Mouse (Mus musculus) neural tube, embryonic 13.5 days (tissue): ENCODE measurements at regions not wholly inside any gene's neighbourhood (a gene's known extent, or its start where the extent isn't known, plus 50 kb on each side); places are given as distances from the start of the nearest gene placed in this dataset.

Experiments used
- ATAC-seq: fragments of 200-750 bp; cut with Nextera tagmentation; 2 replicates; pipeline ENCODE4 v1.8.0; 2017; ENCODE audit warnings: low read depth, mild to moderate bottlenecking, moderate TSS enrichment, moderate library complexity
- H3K27ac ChIP-seq: fragments of 300-500 bp; sonication (generic); replicated peaks from 2 replicates; pipeline ENCODE4 v1.5.1; 2015; ENCODE audit warnings: moderate library complexity, mild to moderate bottlenecking, inconsistent platforms
- H3K27me3 ChIP-seq: fragments of 300-500 bp; sonication (generic); 2 replicates; pipeline ENCODE4 v1.6.1; 2015; ENCODE audit warnings: mild to moderate bottlenecking, inconsistent platforms
- H3K36me3 ChIP-seq: fragments of 300-500 bp; sonication (generic); 2 replicates; pipeline ENCODE4 v1.6.1; 2015; ENCODE audit warnings: mild to moderate bottlenecking, inconsistent platforms
- H3K4me1 ChIP-seq: fragments of 300-500 bp; sonication (generic); replicated peaks from 2 replicates; pipeline ENCODE4 v1.6.1; 2015; ENCODE audit warnings: inconsistent platforms
- H3K4me2 ChIP-seq: fragments of 300-500 bp; sonication (generic); 2 replicates; pipeline ENCODE4 v1.6.1; 2015; ENCODE audit warnings: inconsistent platforms, mild to moderate bottlenecking, moderate library complexity
- H3K4me3 ChIP-seq: fragments of 300-500 bp; sonication (generic); 2 replicates; pipeline ENCODE4 v1.5.1; 2015; ENCODE audit warnings: mild to moderate bottlenecking, inconsistent platforms
- H3K9ac ChIP-seq: fragments of 300-500 bp; sonication (generic); 2 replicates; pipeline ENCODE4 v1.6.1; 2015; ENCODE audit warnings: moderate library complexity, mild to moderate bottlenecking, inconsistent platforms
- H3K9me3 ChIP-seq: fragments of 300-500 bp; sonication (generic); 2 replicates; pipeline ENCODE4 v1.6.1; 2016; ENCODE audit warnings: inconsistent platforms
- WGBS: fragments of 180-500 bp; shearing (Covaris S2); methylation state at CpG from one replicate; pipeline ENCODE4 v1.1.7; 2015; 5-methylcytosine and 5-hydroxymethylcytosine counted together

- no peak overlapping the region for H3K27ac ChIP-seq
- no peak for ATAC-seq
- WGBS = 82% methylated on average over 2 of the region's 2 CpGs
Observed at GRCm38 (mm10) chr12:27037922-27038321, 304.5 kb downstream of the Sox11 start.

DNA sequence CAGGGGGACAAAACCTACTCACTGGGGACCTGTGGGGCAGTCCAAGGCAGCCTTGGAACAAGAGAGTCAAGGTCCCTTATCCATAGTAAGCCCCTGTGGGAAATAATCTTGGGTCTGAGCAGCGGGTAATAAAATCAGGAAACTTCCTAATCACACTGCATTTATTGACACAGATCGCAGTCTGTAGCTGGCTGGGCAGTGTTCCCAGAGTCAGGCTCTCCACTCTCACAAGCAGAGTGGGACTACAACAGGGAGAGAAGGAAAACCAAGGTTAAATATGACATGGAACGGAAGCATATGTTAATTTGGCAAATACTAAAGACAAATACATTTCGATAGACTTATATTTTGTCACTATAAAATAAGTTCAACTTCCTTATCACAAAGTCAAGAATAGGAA, 322.6 kb downstream of the Sox11 start:
- Histone ChIP-seq H3K4me1 (peaks cover 23% of the 10 kb centered on the region), H3K27ac (peak overlapping the region; percentile 66)

More at GRCm38 (mm10) chr12:27037922-27038321, 304.5 kb downstream of the Sox11 start:
- Histone ChIP-seq H3K4me3 (no peak overlapping the region), H3K4me1 (no peaks in the 10 kb centered on the region), H3K36me3 (no peaks in the 10 kb centered on the region), H3K9me3 (no peaks in the 10 kb centered on the region), H3K9ac (no peak overlapping the region), H3K4me2 (no peak overlapping the region), H3K27me3 (no peaks in the 10 kb centered on the region)

DNA sequence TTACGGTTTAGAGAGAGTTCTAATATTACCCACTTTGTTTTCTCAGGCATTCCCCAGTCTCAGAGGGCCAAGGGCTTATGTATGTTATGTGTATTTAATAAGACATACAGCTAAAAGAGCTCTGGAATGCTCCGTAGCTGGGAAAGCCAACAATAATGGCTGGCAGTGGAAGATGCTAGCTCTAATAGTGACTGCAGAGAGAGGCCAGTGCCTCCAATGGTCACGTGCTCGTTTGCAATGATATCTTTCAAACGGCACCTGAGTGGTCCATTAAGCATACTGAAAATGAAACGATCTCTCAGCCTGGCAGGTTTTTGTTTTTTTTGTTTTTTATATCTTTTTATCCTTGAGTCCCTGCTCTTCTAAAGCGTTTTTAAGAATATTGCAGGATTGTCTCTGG, 324.0 kb downstream of the Sox11 start:
- Histone ChIP-seq H3K9ac (no peak overlapping the region), H3K27ac (peak overlapping the region; percentile 83), H3K4me2 (no peak overlapping the region), H3K27me3 (no peaks in the 10 kb centered on the region), H3K4me3 (no peak overlapping the region), H3K4me1 (peaks cover 23% of the 10 kb centered on the region), H3K36me3 (no peaks in the 10 kb centered on the region), H3K9me3 (no peaks in the 10 kb centered on the region)
- 37% methylated on average over 7 of the region's 7 CpGs for WGBS
- peak; percentile 77 for ATAC-seq

More for the DNA sequence above, 322.6 kb downstream of the Sox11 start:
- H3K4me3 ChIP-seq = no peak overlapping the region
- no peak for ATAC-seq
- H3K27me3 ChIP-seq = no peaks in the 10 kb centered on the region
- H3K36me3 ChIP-seq = no peaks in the 10 kb centered on the region
- 73% methylated on average over 4 of the region's 4 CpGs for WGBS
- no peak overlapping the region for H3K4me2 ChIP-seq
- H3K9ac ChIP-seq = no peak overlapping the region
- H3K9me3 ChIP-seq = no peaks in the 10 kb centered on the region

DNA sequence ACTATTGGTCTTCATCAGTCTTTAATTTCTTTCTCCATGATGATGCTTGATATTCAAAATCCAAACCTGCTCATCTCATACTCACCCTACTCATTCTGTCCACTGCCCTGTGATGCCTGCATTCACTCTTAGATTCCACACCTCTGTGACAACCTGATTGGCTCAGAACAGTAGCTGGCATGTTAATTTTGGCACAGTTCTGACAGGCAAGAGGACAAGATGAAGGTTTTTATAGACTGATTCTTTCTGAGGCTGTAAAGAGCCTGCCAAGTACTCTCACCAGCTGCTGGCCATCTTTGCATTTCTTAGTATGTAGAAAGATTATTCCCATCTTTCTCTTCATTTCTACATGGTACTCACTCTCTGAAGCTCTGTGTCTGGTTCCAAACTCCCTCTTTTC, 343.1 kb downstream of the Sox11 start:
- H3K36me3 ChIP-seq = no peaks in the 10 kb centered on the region
- H3K9me3 ChIP-seq = no peaks in the 10 kb centered on the region
- no peaks in the 10 kb centered on the region for H3K4me1 ChIP-seq
- no peak overlapping the region for H3K4me3 ChIP-seq
- no peak overlapping the region for H3K27ac ChIP-seq
- no peak overlapping the region for H3K9ac ChIP-seq
- H3K4me2 ChIP-seq = no peak overlapping the region
- H3K27me3 ChIP-seq = no peaks in the 10 kb centered on the region
- no peak for ATAC-seq

DNA sequence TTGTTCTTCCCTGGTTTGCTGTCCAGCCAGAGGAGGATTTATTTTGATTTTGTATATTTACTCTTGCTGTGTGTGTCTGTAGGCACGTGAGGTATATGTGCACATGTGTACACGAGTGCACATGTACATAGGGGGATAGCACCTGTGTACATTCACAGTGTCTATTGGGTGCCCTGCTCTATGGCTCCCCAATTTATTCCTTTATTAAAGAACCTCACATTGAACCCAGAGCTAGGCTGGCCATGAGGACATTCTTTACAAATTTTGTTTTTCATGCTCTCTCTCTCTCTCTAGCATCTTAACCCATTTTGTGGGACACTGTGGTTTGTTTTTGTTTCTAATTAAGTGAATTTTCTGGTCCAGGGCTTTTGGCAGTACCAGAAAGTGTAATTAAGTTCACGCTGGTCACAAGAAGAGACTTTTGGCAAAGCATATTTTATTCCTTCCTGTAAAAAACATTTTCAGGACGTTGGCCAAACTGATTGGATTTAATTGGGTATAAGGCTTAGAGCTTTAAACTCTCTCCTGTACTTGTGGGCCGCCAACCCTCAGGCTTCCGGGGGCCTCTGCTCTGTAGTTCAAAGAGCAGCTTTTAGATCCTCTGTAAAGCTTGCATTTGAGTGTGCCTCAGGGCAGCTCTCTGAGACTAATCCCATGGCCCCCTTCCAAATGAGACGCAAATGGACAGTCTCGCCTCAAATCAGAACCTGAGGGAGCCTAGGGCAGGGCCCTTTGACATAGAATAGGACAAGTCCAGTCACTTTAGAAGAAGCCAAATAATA, 365.9 kb downstream of the Sox11 start:
- H3K4me2 ChIP-seq = no peak overlapping the region
- H3K9me3 ChIP-seq = no peaks in the 10 kb centered on the region
- no peaks in the 10 kb centered on the region for H3K36me3 ChIP-seq
- WGBS = 62% methylated on average over 8 of the region's 8 CpGs
- ATAC-seq = no peak
- no peak overlapping the region for H3K4me3 ChIP-seq
- H3K27ac ChIP-seq = no peak overlapping the region
- no peaks in the 10 kb centered on the region for H3K27me3 ChIP-seq
- H3K4me1 ChIP-seq = no peaks in the 10 kb centered on the region
- no peak overlapping the region for H3K9ac ChIP-seq

DNA sequence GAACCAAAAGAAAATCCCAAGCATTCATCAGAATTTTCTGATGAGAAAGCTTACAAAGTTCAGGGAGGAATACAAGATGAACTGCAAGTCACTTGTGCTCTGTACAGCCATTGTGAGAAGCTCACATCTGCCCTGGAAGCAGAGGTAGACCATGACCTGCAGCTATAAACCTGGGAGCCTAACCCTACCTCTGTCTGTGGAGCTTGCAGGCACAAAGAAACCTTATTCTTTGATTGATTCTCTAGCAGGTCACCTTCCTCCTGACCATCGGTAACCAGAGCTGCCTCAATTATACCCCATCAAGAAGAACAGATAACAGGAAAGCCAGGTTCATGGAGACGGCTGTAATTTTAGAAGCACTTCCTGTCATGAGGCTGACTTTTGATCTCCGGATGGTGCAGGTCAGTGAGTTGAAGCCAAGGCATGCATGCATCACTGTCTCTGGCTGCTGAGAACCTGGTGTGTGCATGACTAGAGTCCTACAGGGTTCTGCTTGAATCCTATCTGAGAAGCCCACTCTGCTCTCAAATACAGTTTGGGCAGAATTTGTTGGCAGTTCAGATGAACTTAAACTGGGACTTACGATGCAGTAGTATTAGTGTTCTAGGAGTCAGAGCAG, 369.8 kb downstream of the Sox11 start:
- no peak overlapping the region for H3K4me3 ChIP-seq
- H3K4me1 ChIP-seq = no peaks in the 10 kb centered on the region
- no peaks in the 10 kb centered on the region for H3K36me3 ChIP-seq
- H3K27ac ChIP-seq = no peak overlapping the region
- H3K4me2 ChIP-seq = no peak overlapping the region
- no peak overlapping the region for H3K9ac ChIP-seq
- WGBS = 86% methylated on average over 4 of the region's 4 CpGs
- no peak for ATAC-seq
- no peaks in the 10 kb centered on the region for H3K9me3 ChIP-seq
- H3K27me3 ChIP-seq = no peaks in the 10 kb centered on the region

GRCm38 (mm10) chr12:26967018-26967737, 375.2 kb downstream of the Sox11 start:
- Histone ChIP-seq H3K27ac (no peak overlapping the region; the same call in 1 of the 2 replicates), H3K4me1 (no peaks in the 10 kb centered on the region; the same call in 1 of the 2 replicates), H3K9ac (no peak overlapping the region), H3K27me3 (no peaks in the 10 kb centered on the region), H3K4me3 (no peak overlapping the region), H3K9me3 (no peaks in the 10 kb centered on the region), H3K36me3 (no peaks in the 10 kb centered on the region), H3K4me2 (no peak overlapping the region)
- ATAC-seq = no peak
- 77% methylated on average over 16 of the region's 16 CpGs for WGBS

DNA sequence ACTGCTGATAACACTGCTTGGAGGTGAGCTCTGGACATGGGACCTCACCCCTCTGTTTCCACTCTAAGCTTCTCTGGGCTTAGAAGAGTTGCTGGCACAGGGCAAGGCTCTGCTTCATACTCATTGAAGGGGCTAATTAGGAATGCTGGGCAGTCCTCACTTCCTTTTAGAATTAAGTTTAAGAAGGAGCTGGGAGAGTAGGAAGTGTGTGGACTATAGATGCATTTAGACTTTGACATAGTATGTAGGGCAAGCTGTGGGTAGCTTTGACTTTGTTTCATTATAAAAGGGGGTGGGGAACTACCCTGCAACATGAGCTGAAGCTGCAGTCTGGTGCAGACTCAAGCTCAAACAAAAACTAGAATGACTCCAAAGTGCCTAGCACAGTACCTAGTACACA, 378.5 kb downstream of the Sox11 start:
- Histone ChIP-seq H3K9me3 (no peaks in the 10 kb centered on the region), H3K27ac (no peak overlapping the region), H3K9ac (no peak overlapping the region), H3K27me3 (no peaks in the 10 kb centered on the region), H3K4me3 (no peak overlapping the region), H3K4me1 (no peaks in the 10 kb centered on the region; the same call in 1 of the 2 replicates), H3K4me2 (no peak overlapping the region), H3K36me3 (no peaks in the 10 kb centered on the region)
- ATAC-seq = no peak

DNA sequence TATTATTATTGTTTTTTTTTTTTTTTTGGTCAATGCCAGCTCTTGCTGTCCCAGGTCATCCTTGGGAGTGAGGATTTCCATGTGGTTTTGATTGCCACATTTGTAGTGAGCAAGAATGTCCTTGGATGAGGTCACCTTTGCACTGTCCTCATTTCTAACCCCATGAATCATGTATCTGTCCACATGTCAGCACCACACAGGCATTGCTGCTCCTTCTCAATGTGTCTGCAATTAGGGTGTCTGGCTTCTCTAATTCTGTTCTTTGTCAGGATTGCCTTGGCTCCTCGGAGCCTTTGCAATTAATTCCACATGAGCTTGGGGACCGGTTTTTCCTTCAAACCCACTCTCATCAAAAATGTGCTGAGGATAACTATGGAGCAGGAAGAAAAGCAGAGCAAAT, 402.5 kb downstream of the Sox11 start:
- WGBS = 53% methylated on average over 2 of the region's 2 CpGs
- ATAC-seq = no peak
- Histone ChIP-seq H3K9ac (no peak overlapping the region), H3K4me1 (peaks cover 16% of the 10 kb centered on the region), H3K4me3 (no peak overlapping the region), H3K27ac (no peak overlapping the region), H3K27me3 (no peaks in the 10 kb centered on the region), H3K9me3 (no peaks in the 10 kb centered on the region; the same call in 1 of the 2 replicates), H3K36me3 (no peaks in the 10 kb centered on the region), H3K4me2 (no peak overlapping the region)

DNA sequence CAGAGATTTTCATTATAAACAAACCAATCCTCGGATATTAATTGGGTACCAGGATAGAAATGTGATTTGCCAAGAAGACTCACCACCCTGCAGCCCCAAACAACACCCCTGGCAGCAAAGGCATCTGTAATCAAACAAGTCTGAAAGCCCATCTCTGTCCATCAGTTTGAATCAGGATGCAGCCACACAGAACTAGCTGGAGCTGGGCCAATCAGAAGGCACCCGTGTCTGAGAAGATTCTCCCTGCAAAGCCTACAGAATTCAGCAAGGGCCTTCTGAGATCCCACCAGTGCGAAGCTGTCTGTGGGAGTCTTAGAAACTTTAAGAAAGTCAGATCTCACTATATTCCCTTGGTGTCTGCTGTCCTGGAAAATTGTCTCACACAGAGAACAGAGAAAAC, 404.5 kb downstream of the Sox11 start:
- Histone ChIP-seq H3K9me3 (no peaks in the 10 kb centered on the region; the same call in 1 of the 2 replicates), H3K36me3 (no peaks in the 10 kb centered on the region), H3K4me2 (no peak overlapping the region), H3K4me1 (peaks cover 16% of the 10 kb centered on the region), H3K9ac (no peak overlapping the region), H3K4me3 (no peak overlapping the region), H3K27ac (0 out of 2 replicates have a peak overlapping the region, but pooled peaks have one; percentile 47), H3K27me3 (no peaks in the 10 kb centered on the region)
- 79% methylated on average over 3 of the region's 3 CpGs for WGBS
- no peak for ATAC-seq

DNA sequence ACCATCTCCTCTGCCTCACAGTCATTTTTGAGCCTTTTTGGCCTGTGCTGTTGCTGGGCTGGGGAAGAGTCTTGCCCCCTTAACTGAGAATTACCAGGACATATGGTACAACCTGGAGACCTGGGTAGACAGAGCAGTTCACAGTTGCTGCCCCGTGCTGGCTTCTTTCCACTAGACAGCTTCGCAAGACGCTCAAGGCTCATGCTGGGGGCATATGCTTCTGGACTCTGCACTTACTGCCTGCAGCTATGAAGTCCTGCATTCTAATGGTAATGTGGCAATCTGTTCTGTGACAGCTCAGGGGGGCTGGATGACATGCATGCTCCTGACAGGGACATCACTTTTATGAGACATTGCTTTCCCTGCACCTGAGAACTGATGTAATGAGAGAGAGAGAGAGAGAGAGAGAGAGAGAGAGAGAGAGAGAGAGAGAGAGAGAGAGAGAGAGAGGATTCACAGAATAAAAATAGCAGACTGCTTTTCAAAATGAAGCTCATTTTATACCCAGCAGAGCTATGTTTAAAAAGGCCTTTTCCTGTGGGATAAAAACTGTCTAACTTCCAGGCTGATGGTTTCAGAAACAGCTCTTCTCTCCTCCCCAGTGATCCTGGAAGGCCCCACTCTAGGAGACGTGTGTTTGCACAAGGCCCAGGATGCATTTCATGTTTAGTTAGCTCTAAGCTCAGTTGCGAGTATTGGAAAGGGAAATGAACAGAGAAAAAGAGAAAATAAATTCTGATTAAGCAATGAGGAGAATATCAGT, 405.5 kb downstream of the Sox11 start:
- Histone ChIP-seq H3K4me3 (no peak overlapping the region), H3K27ac (peak overlapping the region; percentile 47), H3K4me2 (no peak overlapping the region), H3K27me3 (no peaks in the 10 kb centered on the region), H3K9ac (0 out of 2 replicates have a peak overlapping the region, but pooled peaks have one; percentile 22), H3K9me3 (no peaks in the 10 kb centered on the region; the same call in 1 of the 2 replicates), H3K36me3 (no peaks in the 10 kb centered on the region), H3K4me1 (peaks cover 16% of the 10 kb centered on the region)
- ATAC-seq = peak; percentile 74
- WGBS = 31% methylated on average over 5 of the region's 5 CpGs
